Comparison of ENCODE assay signal across 20 mouse cellular contexts in genomic region chr4:94837061-94837460, GRCm38 (mm10).
DNase-seq lines count a peak whose midpoint lies in the region; ATAC-seq and TF ChIP-seq lines count a peak whose summit lies in the region.
"Had no signal": no experiment of that assay in that cellular context is flagged by ENCODE, and none has a peak within 500 bp of the region (broad histone marks: within the 10 kb centered on the region; RNA-seq: fewer than 3 reads in every experiment).

No protein-coding gene starts in this region.

- no peak overlapping the region for H3K4me2 ChIP-seq in lung, embryonic 16.5 days (ENCODE audit: low read depth, low read length)
- H3K4me2 ChIP-seq in midbrain, postnatal 0 days (ENCODE audit: low read depth, low read length, poor library complexity, severe bottlenecking): no peak overlapping the region
- no peak overlapping the region for H3K4me2 ChIP-seq in midbrain, embryonic 15.5 days
- H3K4me2 ChIP-seq: embryonic facial prominence, embryonic 15.5 days; heart, embryonic 12.5 days had no signal

- no peaks in the 10 kb centered on the region for H3K4me1 ChIP-seq in heart, embryonic 10.5 days
- no peaks in the 10 kb centered on the region for H3K4me1 ChIP-seq in lung, embryonic 16.5 days (replicated peaks; ENCODE audit: control insufficient read depth, insufficient read depth, low read length)
- H3K4me1 ChIP-seq in midbrain, postnatal 0 days (ENCODE audit: insufficient read depth, low read length): no peaks in the 10 kb centered on the region
- no peaks in the 10 kb centered on the region for H3K4me1 ChIP-seq in midbrain, embryonic 15.5 days
- H3K4me1 ChIP-seq: embryonic facial prominence, embryonic 15.5 days; forebrain, embryonic 10.5 days; heart, embryonic 12.5 days; hindbrain, embryonic 10.5 days had no signal

- TF ChIP-seq CTCF in midbrain, postnatal 0 days (IDR thresholded peaks at IDR 0.05): no peak

- 77% methylated on average over 7 of the region's 7 CpGs for WGBS in heart, embryonic 10.5 days
- WGBS in lung, embryonic 16.5 days: 51% methylated on average over 7 of the region's 7 CpGs
- 85% methylated on average over 7 of the region's 7 CpGs for WGBS in midbrain, postnatal 0 days
- whole genome bisulfite sequencing in midbrain, embryonic 15.5 days: 85% methylated on average over 7 of the region's 7 CpGs

- DNase-seq in heart, adult 11 months: peak; percentile 89
- DNase-seq in heart, embryonic 10.5 days (ENCODE audit: low spot score): no peak
- DNase-seq in kidney, postnatal 10 days: peak; percentile 25
- no peak for DNase-seq in kidney, adult 9 months
- no peak for DNase-seq in lung, postnatal 14 days
- peak; percentile 1 for DNase-seq in midbrain, postnatal 0 days (ENCODE audit: low spot score)
- DNase-seq: adrenal gland, postnatal 10 days; cerebellum, adult 11 months; cerebellum, adult 8-10 months; cerebellum, postnatal 14 days; embryo, embryonic 11 days; heart, adult 2 months had no signal

- no peaks in the 10 kb centered on the region for H3K27me3 ChIP-seq in heart, embryonic 10.5 days (ENCODE audit: insufficient read depth, poor library complexity, severe bottlenecking)
- H3K27me3 ChIP-seq in lung, embryonic 16.5 days (ENCODE audit: control insufficient read depth, insufficient read depth, low read depth, low read length): no peaks in the 10 kb centered on the region
- no peaks in the 10 kb centered on the region for H3K27me3 ChIP-seq in midbrain, postnatal 0 days (ENCODE audit: insufficient read depth, low read length)
- H3K27me3 ChIP-seq in midbrain, embryonic 15.5 days (replicated peaks): no peaks in the 10 kb centered on the region
- H3K27me3 ChIP-seq: embryonic facial prominence, embryonic 15.5 days; heart, embryonic 12.5 days had no signal

- no peak overlapping the region for H3K4me3 ChIP-seq in heart, embryonic 10.5 days
- H3K4me3 ChIP-seq in lung, embryonic 16.5 days (ENCODE audit: low read length): no peak overlapping the region
- no peak overlapping the region for H3K4me3 ChIP-seq in midbrain, postnatal 0 days (ENCODE audit: low read depth, low read length)
- H3K4me3 ChIP-seq in midbrain, embryonic 15.5 days: no peak overlapping the region
- H3K4me3 ChIP-seq: embryonic facial prominence, embryonic 15.5 days; erythroblast, embryonic 14.5 days; forebrain, embryonic 10.5 days; heart, adult 2 months; heart, embryonic 12.5 days; hindbrain, embryonic 10.5 days had no signal

- H3K9ac ChIP-seq in lung, embryonic 16.5 days (ENCODE audit: low read length): no peak overlapping the region
- no peak overlapping the region for H3K9ac ChIP-seq in midbrain, postnatal 0 days (replicated peaks; ENCODE audit: low read length, poor library complexity, severe bottlenecking)
- H3K9ac ChIP-seq in midbrain, embryonic 15.5 days: no peak overlapping the region
- H3K9ac ChIP-seq: embryonic facial prominence, embryonic 15.5 days; heart, embryonic 12.5 days had no signal

- no peaks in the 10 kb centered on the region for H3K9me3 ChIP-seq in heart, embryonic 10.5 days
- no peaks in the 10 kb centered on the region for H3K9me3 ChIP-seq in lung, embryonic 16.5 days (ENCODE audit: control insufficient read depth, low read length)
- H3K9me3 ChIP-seq in midbrain, postnatal 0 days (ENCODE audit: low read length): no peaks in the 10 kb centered on the region
- H3K9me3 ChIP-seq in midbrain, embryonic 15.5 days: no peaks in the 10 kb centered on the region
- H3K9me3 ChIP-seq: embryonic facial prominence, embryonic 15.5 days; forebrain, embryonic 10.5 days; heart, embryonic 12.5 days; hindbrain, embryonic 10.5 days had no signal

- no peak overlapping the region for H3K27ac ChIP-seq in heart, embryonic 10.5 days
- H3K27ac ChIP-seq in lung, embryonic 16.5 days (ENCODE audit: low read length): no peak overlapping the region
- no peak overlapping the region for H3K27ac ChIP-seq in midbrain, postnatal 0 days (ENCODE audit: low read depth, low read length)
- H3K27ac ChIP-seq in midbrain, embryonic 15.5 days: no peak overlapping the region
- H3K27ac ChIP-seq: embryonic facial prominence, embryonic 15.5 days; forebrain, embryonic 10.5 days; heart, adult 2 months; hindbrain, embryonic 10.5 days had no signal

- peak; percentile 38; the same call in 1 of the 2 replicates for ATAC-seq in lung, embryonic 16.5 days (ENCODE audit: low read depth)
- ATAC-seq in midbrain, postnatal 0 days (ENCODE audit: low FRiP score): no peak; the same call in 1 of the 2 replicates
- no peak for ATAC-seq in midbrain, embryonic 15.5 days (replicated peaks)
- ATAC-seq: forebrain, embryonic 14.5 days had no signal

- peaks cover 3% of the 10 kb centered on the region; the same call in 1 of the 2 replicates for H3K36me3 ChIP-seq in heart, embryonic 10.5 days
- no peaks in the 10 kb centered on the region; the same call in 1 of the 2 replicates for H3K36me3 ChIP-seq in lung, embryonic 16.5 days (ENCODE audit: control insufficient read depth, insufficient read depth, low read length)
- H3K36me3 ChIP-seq in midbrain, postnatal 0 days (ENCODE audit: insufficient read depth, low read length): no peaks in the 10 kb centered on the region
- no peaks in the 10 kb centered on the region for H3K36me3 ChIP-seq in midbrain, embryonic 15.5 days (replicated peaks)
- H3K36me3 ChIP-seq: embryonic facial prominence, embryonic 15.5 days; forebrain, embryonic 10.5 days; hindbrain, embryonic 10.5 days had no signal

Comparison
In these comparisons a context has a peak if more than half of its experiments do, and no peak if none do; other contexts are left out.
1. DNase-seq: peak in heart, adult 11 months (single experiment), kidney, postnatal 10 days (single experiment) and midbrain, postnatal 0 days (single experiment); none in heart, embryonic 10.5 days (single experiment), kidney, adult 9 months (single experiment) and lung, postnatal 14 days (single experiment).